Mouse (Mus musculus): ENCODE measurements around the gene Rspo3. TPM values are rescaled to one million over a fixed set of nuclear protein-coding genes. Genes with fewer than 3 reads are reported as not detected.

Rspo3 gene
- polyA plus RNA-seq, 1 experiment from 2014 or later: 5.6 TPM

GRCm38 (mm10) chr10:29508167-29508566, 27.5 kb downstream of the Rspo3 start:
- no peak for DNase-seq (ENCODE audit: low spot score)

GRCm38 (mm10) chr10:29497205-29497822, 38.4 kb downstream of the Rspo3 start:
- DNase-seq (ENCODE audit: low spot score): no peak
- WGBS: 74% methylated on average over 3 of the region's 3 CpGs
- H3K27me3 ChIP-seq (replicated peaks; ENCODE audit: low read depth, poor library complexity, severe bottlenecking): no peaks in the 10 kb centered on the region
- H3K4me3 ChIP-seq: no peak overlapping the region
- H3K27ac ChIP-seq (replicated peaks): no peak overlapping the region
- H3K9me3 ChIP-seq: no peaks in the 10 kb centered on the region
- no peaks in the 10 kb centered on the region for H3K36me3 ChIP-seq (replicated peaks)
- no peaks in the 10 kb centered on the region for H3K4me1 ChIP-seq

More at GRCm38 (mm10) chr10:29508167-29508566, 27.5 kb downstream of the Rspo3 start:
- peaks cover 4% of the 10 kb centered on the region; the same call in 1 of the 2 replicates for H3K4me1 ChIP-seq
- H3K36me3 ChIP-seq (replicated peaks): no peaks in the 10 kb centered on the region
- no peaks in the 10 kb centered on the region for H3K9me3 ChIP-seq
- H3K4me3 ChIP-seq: no peak overlapping the region
- H3K27me3 ChIP-seq (replicated peaks; ENCODE audit: low read depth, poor library complexity, severe bottlenecking): no peaks in the 10 kb centered on the region
- H3K27ac ChIP-seq (replicated peaks): no peak overlapping the region
- 44% methylated on average over 2 of the region's 2 CpGs for WGBS

- DNase-seq (ENCODE audit: low spot score): no peak
- WGBS: 69% methylated on average over 1 of the region's 1 CpGs
- no peaks in the 10 kb centered on the region for H3K9me3 ChIP-seq
- no peaks in the 10 kb centered on the region for H3K4me1 ChIP-seq
- H3K4me3 ChIP-seq: no peak overlapping the region
- no peak overlapping the region for H3K27ac ChIP-seq (replicated peaks)
- H3K27me3 ChIP-seq (replicated peaks; ENCODE audit: low read depth, poor library complexity, severe bottlenecking): no peaks in the 10 kb centered on the region
- H3K36me3 ChIP-seq (replicated peaks): no peaks in the 10 kb centered on the region
Observed at GRCm38 (mm10) chr10:29493996-29494395, 41.7 kb downstream of the Rspo3 start.

DNA sequence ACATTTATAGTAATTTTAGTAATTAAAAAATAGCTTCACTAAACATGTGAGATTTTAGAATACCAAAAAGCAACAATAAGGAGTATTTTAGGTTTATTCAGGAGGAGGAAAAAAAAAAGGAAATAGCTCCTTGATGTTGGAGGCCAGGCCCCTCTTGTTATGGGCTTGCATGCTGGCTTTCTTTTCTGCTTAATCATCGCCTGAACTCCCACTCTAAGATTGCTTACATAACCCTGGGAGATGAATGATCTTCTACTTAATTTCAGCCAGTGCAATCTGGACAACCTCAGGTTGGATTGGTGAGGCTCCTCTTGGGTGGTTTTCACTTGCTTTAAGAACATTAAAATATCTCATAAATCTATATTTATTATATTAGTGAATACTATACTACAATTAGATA, 54.7 kb downstream of the Rspo3 start:
- no peaks in the 10 kb centered on the region for H3K27me3 ChIP-seq (replicated peaks; ENCODE audit: low read depth, poor library complexity, severe bottlenecking)
- no peak for DNase-seq (ENCODE audit: low spot score)
- 69% methylated on average over 1 of the region's 1 CpGs for WGBS

GRCm38 (mm10) chr10:29479401-29479800, 56.3 kb downstream of the Rspo3 start:
- no peaks in the 10 kb centered on the region for H3K27me3 ChIP-seq (replicated peaks; ENCODE audit: low read depth, poor library complexity, severe bottlenecking)
- H3K9me3 ChIP-seq: no peaks in the 10 kb centered on the region
- H3K27ac ChIP-seq (replicated peaks): no peak overlapping the region
- DNase-seq (ENCODE audit: low spot score): no peak
- 75% methylated on average over 3 of the region's 3 CpGs for WGBS
- H3K36me3 ChIP-seq (replicated peaks): no peaks in the 10 kb centered on the region
- H3K4me1 ChIP-seq: no peaks in the 10 kb centered on the region
- H3K4me3 ChIP-seq: no peak overlapping the region

More for the DNA sequence above, 54.7 kb downstream of the Rspo3 start:
- Histone ChIP-seq H3K27ac (replicated peaks) (no peak overlapping the region), H3K36me3 (replicated peaks) (no peaks in the 10 kb centered on the region), H3K4me1 (no peaks in the 10 kb centered on the region), H3K9me3 (no peaks in the 10 kb centered on the region), H3K4me3 (no peak overlapping the region)

- 64% methylated on average over 5 of the region's 5 CpGs for WGBS
- Histone ChIP-seq H3K36me3 (replicated peaks) (no peaks in the 10 kb centered on the region), H3K4me3 (no peak overlapping the region), H3K4me1 (no peaks in the 10 kb centered on the region), H3K9me3 (no peaks in the 10 kb centered on the region), H3K27ac (replicated peaks) (no peak overlapping the region), H3K27me3 (replicated peaks; ENCODE audit: low read depth, poor library complexity, severe bottlenecking) (no peaks in the 10 kb centered on the region)
- no peak for DNase-seq (ENCODE audit: low spot score)
Observed at GRCm38 (mm10) chr10:29470454-29470853, 65.2 kb downstream of the Rspo3 start.

DNA sequence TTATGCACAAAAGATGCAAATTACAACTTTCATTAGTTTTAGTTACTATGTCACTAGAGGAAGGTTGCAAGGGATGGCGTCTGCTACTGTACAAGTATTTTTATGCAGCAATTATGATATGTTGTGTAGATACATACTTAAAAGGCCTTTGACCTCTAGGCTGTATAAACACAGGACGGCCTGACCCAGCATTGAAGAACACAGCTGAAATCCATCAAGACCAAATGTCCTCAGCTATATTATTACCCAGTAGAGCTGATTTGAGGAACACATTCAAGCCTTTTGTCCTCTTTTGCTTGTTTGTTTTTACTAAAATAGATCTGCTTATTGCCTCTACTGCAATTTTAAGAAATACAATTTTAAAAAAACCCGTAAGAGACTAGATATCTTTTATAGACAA, 75.6 kb downstream of the Rspo3 start:
- H3K27ac ChIP-seq (replicated peaks): no peak overlapping the region
- no peaks in the 10 kb centered on the region for H3K27me3 ChIP-seq (replicated peaks; ENCODE audit: low read depth, poor library complexity, severe bottlenecking)
- H3K4me3 ChIP-seq: no peak overlapping the region
- WGBS: 59% methylated on average over 3 of the region's 3 CpGs
- H3K36me3 ChIP-seq (replicated peaks): no peaks in the 10 kb centered on the region
- DNase-seq (ENCODE audit: low spot score): no peak
- H3K4me1 ChIP-seq: no peaks in the 10 kb centered on the region
- no peaks in the 10 kb centered on the region for H3K9me3 ChIP-seq

DNA sequence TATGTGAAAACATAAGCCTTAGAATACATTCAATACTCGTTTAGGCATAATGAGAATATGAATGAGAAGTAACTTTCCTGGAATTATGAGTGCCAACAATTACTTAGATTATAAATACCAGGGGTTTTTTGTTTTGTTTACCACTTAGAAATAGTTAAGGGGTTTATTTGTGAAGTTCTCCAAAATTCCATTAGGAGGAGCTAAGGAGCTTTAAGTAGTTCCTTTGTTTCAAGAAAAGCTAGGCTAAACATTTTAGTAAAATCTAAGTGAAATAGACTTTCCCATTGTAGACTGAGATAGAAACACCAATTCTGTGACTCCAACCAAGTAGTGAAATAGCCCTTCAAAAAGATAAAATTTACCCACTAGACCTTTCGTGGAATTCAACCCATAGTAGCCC, 76.0 kb downstream of the Rspo3 start:
- Histone ChIP-seq H3K9me3 (no peaks in the 10 kb centered on the region), H3K27ac (replicated peaks) (no peak overlapping the region), H3K27me3 (replicated peaks; ENCODE audit: low read depth, poor library complexity, severe bottlenecking) (no peaks in the 10 kb centered on the region), H3K4me1 (no peaks in the 10 kb centered on the region), H3K36me3 (replicated peaks) (no peaks in the 10 kb centered on the region), H3K4me3 (no peak overlapping the region)
- DNase-seq (ENCODE audit: low spot score): no peak
- WGBS: 61% methylated on average over 2 of the region's 2 CpGs

DNA sequence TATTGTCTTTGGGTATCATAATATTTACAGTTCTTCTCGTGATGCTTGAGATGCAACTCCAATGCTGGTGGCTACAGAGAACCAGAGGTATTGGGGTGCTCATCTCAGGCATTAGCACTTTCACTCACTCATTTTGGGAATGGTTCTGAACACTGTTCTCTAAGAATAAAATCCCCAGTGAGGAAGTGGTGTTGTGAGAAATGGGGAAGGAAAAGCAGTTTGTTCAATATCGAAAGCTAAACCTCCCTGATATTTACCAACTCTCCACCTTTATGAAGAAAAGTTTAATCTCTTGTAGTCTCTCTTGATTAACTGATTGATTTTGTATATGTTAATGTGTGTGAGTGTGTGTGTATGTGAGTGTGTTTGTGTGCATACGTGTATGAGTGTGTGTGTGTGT, 90.6 kb downstream of the Rspo3 start:
- no peaks in the 10 kb centered on the region for H3K27me3 ChIP-seq (replicated peaks; ENCODE audit: low read depth, poor library complexity, severe bottlenecking)
- H3K4me3 ChIP-seq: no peak overlapping the region
- no peak overlapping the region for H3K27ac ChIP-seq (replicated peaks)
- DNase-seq (ENCODE audit: low spot score): no peak
- no peaks in the 10 kb centered on the region for H3K36me3 ChIP-seq (replicated peaks)
- WGBS: 80% methylated on average over 3 of the region's 3 CpGs
- H3K9me3 ChIP-seq: no peaks in the 10 kb centered on the region
- H3K4me1 ChIP-seq: no peaks in the 10 kb centered on the region

GRCm38 (mm10) chr10:29441297-29441696, 94.4 kb downstream of the Rspo3 start:
- Histone ChIP-seq H3K27me3 (replicated peaks; ENCODE audit: low read depth, poor library complexity, severe bottlenecking) (no peaks in the 10 kb centered on the region), H3K4me1 (no peaks in the 10 kb centered on the region), H3K36me3 (replicated peaks) (no peaks in the 10 kb centered on the region), H3K27ac (replicated peaks) (no peak overlapping the region), H3K4me3 (no peak overlapping the region), H3K9me3 (no peaks in the 10 kb centered on the region)
- DNase-seq (ENCODE audit: low spot score): no peak
- WGBS: 87% methylated on average over 5 of the region's 5 CpGs

DNA sequence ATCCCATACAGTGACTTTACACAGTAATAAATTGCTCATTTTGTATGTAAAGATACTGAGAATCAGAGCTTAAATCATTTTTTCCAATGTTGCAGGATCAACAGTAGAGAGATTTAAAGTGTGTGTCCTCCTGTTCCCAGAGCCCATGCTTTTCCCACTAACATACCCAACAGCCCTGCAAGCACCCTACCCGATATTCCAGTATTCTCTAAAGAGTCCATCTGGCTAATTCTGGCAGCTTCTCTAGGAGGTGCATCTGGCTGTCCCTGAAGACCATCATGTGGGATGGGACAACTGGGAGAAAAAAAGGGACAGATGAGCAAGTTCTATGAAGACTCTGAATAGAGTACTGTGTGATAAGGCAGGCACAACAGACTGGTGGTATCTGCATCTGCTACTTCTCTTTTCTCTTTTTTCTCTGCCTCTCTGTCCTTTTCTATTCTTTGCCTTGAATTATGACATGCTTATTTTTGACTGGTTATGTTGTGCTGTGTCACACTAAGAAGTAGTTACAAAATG, 102.7 kb downstream of the Rspo3 start:
- DNase-seq (ENCODE audit: low spot score): no peak
- H3K27ac ChIP-seq (replicated peaks): no peak overlapping the region
- H3K4me1 ChIP-seq: no peaks in the 10 kb centered on the region
- H3K36me3 ChIP-seq (replicated peaks): no peaks in the 10 kb centered on the region
- WGBS: 86% methylated on average over 1 of the region's 1 CpGs
- no peaks in the 10 kb centered on the region for H3K9me3 ChIP-seq
- no peaks in the 10 kb centered on the region for H3K27me3 ChIP-seq (replicated peaks; ENCODE audit: low read depth, poor library complexity, severe bottlenecking)
- no peak overlapping the region for H3K4me3 ChIP-seq

GRCm38 (mm10) chr10:29426660-29427059, 109.0 kb downstream of the Rspo3 start:
- Histone ChIP-seq H3K27me3 (replicated peaks; ENCODE audit: low read depth, poor library complexity, severe bottlenecking) (no peaks in the 10 kb centered on the region), H3K4me1 (no peaks in the 10 kb centered on the region), H3K36me3 (replicated peaks) (no peaks in the 10 kb centered on the region), H3K4me3 (no peak overlapping the region), H3K27ac (replicated peaks) (no peak overlapping the region), H3K9me3 (no peaks in the 10 kb centered on the region)
- 87% methylated on average over 2 of the region's 2 CpGs for WGBS
- no peak for DNase-seq (ENCODE audit: low spot score)

DNA sequence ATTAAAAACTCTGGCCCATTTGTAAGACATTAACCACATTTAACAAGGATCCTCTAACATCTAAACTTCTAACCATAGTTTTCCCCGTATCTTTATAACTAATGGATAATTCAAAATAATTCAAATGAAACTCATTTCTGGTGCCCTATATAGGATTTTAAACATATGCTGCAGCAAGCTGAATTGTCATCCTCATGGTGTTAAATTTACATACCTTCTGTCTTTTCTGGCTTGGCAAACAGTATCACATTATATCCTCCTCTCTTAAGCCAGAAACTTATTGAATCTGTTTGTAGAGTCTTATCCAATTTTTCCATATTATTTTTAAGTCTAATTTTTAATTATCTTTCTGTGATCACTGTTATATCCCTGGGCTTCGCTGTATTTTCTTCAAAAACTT, 111.1 kb downstream of the Rspo3 start:
- Histone ChIP-seq H3K27ac (replicated peaks) (no peak overlapping the region), H3K36me3 (replicated peaks) (no peaks in the 10 kb centered on the region), H3K4me3 (no peak overlapping the region), H3K27me3 (replicated peaks; ENCODE audit: low read depth, poor library complexity, severe bottlenecking) (no peaks in the 10 kb centered on the region), H3K9me3 (no peaks in the 10 kb centered on the region), H3K4me1 (no peaks in the 10 kb centered on the region)
- WGBS: 79% methylated on average over 2 of the region's 2 CpGs
- DNase-seq (ENCODE audit: low spot score): no peak
